Mouse (Mus musculus) 3T3-L1 (cell line): ENCODE results near the gene Ceacam20.

Source experiments
- DNase-seq: peaks from one replicate; pipeline ENCODE4 v3.0.0-alpha.2; 2015; ENCODE audit warnings: low read depth, low spot score

The Ceacam20 gene

DNA sequence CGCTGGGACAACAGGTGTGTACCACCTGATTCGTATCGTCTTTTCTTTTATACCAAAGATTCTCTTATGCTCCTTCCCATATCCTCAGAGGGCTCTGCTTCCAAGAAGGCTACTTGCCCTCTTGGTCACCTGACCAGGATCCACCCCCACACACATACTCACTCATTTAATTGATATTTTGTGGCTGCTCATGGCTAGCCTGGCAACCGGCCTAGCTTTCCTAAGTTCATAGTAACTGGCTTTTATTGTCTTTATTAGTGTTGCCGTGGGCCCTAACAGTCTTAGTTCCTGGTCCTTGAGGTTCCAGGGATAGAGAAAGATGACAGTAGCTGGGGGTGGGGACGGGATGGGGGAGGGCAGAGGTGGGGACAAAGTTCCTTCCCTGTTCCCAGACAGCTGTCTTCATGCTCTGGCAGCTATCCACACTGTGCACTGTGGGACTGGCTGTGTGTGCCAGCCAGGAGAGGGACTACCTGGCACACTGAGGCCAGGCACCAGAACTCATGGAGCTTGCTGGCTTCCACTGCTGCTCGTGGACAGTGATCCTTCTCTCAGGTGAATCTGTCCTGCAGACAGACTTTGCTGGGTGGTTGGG lies at the start of gene Ceacam20:
Gene Ceacam20, plus strand, starts transcription at position 428 of the 595 bp plus-strand sequence.
- DNase-seq: no peak

DNA sequence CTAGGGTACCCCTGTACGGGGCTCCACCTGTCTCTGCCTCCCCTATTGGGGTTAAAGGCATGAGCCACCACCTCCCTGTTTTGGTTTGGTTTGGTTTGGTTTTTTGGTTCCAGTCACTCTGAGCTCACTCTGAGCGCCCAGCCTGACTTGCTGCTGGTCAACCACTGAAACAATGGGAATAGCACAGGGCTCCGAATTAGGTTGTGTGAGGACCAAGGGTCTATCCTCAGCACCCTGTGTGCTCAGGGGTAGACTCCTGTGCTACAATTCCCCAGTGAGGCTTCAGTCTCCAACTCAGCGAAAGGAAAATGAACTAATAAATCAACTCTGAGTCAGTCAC lies 45.1 kb upstream of the Ceacam20 start:
- DNase-seq: no peak

DNA sequence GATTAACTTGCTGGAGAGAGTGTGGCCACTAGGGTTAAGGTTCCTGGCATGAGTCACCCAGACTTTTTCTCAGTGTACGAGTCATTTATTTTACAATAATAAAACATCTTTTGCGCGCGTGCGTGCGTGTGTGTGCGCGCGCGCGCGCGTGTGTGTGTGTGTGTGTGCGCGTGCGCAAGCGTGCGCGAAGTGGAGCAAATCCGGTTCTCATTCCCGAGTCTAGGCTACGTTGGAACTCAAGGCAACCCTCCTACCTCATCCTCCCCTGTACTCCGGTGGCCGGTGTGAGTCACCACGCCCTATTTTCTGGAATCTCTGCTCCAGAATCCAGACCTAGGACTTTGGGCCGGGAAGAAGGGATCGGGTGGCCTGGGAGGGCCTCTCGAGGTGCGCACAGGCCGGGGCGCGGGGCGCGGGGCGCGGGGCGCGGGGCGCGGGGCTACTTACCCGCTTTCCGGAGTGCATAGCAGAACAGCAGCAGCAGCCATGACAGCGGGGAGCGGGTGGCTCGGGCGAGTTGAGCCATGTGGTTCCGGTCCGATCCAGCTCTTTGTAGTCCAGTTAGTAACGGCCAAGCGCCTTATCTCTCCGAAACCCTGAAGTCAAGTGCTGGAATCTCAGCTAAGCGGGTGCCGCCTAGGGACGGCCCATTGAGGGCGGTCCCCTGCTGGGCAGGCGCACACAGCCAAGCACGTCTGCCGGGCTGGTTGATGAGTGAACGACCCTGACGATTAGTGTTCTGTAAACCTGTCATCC lies 44.5 kb upstream of the Ceacam20 start, which contains the start of gene Pvr:
Gene Pvr, minus strand, starts transcription at position 655 of the 756 bp plus-strand sequence.
- DNase-seq: peak; percentile 89

DNA sequence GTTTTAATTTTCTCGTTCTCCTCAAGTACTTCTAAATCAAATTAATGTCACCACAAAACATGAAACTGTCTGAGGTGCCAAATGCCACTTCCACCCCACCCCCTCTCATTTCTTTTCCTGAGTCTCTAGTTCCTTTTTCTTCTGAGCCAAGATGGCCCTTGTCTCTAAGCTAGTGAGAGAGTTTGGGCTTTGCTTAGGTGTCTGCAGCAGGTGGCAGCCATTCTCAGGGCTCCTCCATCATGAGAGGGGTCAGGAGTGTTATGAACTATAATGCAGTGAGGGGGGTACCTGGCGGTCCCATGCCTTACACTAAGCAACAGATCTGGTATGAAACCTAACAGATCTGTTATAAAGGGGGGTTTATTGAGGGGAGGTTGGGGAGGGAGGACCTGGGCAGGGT lies 41.9 kb upstream of the Ceacam20 start:
- no peak for DNase-seq

DNA sequence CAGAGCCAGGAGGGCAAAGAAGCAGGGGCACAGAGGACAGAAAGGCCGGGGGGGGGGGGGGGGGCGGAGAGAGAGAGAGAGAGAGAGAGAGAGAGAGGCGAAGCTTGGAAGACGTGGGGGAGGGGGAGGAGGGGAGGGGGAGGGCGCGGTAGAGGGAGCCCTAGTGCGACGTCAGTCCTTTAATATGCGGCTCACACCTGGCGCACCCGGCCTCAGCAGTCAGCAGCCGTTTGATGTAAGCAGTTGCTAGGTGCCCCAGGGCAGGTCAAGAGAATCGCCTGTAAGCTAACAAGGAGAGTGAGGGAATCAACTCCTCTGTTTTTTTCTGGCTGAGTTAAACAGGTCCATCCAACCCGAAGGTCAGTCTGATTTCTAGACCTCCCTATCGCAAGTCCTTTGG lies 41.4 kb upstream of the Ceacam20 start:
- DNase-seq: no peak

DNA sequence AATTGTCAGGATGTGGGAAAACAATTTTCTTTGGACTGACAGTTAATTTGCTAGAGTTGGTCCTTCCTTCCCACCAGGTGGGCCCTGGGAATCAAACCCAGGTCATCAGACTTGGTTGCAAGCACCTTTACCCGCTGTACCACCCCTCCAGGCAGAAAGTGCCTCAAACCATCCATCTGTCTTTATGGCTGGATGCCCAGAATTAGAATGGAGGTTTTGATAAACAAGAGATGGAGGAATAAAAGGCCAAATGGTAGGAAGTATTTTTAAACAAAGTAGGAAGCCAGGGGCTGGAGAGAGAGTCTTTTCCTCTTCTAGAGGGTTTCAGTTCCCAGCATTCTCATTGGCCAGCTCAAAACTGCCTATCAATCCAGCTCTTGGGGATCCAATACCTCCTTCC lies 39.8 kb upstream of the Ceacam20 start:
- no peak for DNase-seq

DNA sequence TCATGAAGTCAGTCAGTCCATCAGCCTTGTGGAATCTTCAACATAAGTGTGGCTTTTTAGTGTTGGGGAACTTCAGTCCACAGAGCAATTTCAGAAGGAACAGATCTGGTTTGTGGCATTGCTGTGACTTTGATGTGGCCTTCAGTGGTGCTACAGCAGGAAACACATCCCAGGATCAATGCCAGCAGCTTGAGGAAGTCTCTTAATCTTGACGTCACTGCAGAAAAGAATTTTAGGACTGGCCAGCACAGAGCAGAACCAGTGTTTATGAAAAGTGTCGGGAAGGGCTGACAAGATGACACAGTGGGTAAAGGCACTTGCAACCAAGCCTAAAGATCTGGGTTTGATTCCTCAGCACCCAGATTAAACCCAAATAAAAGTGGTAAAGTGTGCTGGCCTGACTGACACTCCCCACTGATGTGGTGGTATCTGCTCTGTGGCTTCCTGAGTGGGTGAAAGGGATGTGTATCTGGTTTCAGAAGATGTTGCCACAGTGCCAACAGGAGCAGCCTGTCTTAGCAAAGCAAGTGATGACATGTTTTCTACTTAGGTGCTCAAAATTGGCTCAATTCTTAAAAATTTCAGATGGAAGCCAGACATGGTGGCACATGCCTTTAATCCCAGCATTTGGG lies 38.2 kb upstream of the Ceacam20 start:
- peak; percentile 37 for DNase-seq

DNA sequence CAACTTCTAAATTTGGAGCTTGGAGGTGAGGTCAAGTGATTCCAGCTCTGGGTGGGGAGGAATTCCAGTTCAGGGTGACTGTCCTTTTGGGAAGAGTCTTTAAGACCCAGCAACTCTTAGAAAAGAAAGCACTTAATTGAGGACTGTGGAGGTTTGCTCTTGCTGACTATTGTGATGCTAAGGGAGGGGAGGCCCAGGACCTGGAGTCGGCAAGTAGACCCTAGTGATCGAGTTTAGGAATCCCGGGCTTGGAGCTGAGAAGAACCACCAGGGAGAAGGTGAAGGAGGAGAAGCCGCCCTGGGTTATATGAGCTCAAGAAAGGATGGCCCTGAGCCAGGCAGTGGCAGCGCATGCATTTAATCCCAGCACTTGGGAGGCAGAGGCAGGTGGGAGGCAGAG lies 36.7 kb upstream of the Ceacam20 start:
- DNase-seq: no peak

DNA sequence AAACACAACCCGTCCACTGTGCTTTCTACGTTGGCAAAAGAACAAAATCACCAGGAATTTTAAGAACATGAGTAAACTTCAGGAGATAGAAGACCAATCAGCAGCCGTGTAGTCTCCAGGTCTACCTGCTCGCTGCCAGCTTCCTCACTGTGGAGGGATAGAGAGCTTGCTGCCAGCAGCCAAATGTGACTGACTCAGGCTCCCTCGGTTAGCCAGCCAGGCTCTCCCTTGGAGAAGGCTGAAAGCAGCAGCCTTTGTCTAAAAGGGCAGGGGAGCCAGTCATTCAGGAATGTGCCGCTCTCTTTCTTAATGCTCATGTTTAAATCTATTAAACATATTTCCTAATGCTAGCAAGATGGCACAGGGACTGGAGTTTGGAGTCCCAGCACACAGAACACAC lies 34.7 kb upstream of the Ceacam20 start:
- peak; percentile 54 for DNase-seq

DNA sequence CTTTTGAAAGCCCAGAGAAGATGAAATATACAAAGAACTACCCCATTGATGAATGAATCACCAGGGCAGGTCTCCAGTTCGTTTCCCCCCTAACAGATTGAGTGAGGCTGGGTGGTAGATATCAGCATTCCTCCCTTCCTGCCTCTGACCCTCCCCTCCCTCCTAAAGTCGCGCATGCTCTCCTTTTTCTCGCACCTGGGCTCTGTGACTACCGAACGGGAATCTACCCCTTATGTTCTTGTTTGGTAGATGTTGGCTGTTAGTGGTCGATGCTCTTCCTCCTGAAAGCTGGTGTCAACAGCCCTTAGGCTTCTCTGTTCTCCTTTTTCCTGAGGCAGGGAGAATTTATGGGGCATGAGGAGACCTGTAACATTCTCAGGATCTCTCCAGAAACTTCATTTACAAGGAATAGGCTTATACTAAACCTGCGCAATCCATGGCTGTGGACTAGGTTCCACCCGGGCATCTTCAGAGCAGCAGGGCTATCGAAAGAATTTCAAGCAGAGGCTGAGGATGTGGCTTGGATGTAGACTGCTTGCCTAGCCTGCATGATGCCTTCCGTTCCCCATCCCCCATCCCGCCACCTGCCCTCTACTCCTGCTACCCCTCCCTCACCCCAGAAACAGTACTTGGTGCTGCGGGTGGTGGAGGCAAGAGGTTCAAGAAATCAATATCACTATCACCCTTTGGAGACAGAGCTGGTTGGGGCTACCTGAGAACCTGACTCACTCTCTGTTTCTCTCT lies 32.9 kb upstream of the Ceacam20 start:
- DNase-seq: no peak

DNA sequence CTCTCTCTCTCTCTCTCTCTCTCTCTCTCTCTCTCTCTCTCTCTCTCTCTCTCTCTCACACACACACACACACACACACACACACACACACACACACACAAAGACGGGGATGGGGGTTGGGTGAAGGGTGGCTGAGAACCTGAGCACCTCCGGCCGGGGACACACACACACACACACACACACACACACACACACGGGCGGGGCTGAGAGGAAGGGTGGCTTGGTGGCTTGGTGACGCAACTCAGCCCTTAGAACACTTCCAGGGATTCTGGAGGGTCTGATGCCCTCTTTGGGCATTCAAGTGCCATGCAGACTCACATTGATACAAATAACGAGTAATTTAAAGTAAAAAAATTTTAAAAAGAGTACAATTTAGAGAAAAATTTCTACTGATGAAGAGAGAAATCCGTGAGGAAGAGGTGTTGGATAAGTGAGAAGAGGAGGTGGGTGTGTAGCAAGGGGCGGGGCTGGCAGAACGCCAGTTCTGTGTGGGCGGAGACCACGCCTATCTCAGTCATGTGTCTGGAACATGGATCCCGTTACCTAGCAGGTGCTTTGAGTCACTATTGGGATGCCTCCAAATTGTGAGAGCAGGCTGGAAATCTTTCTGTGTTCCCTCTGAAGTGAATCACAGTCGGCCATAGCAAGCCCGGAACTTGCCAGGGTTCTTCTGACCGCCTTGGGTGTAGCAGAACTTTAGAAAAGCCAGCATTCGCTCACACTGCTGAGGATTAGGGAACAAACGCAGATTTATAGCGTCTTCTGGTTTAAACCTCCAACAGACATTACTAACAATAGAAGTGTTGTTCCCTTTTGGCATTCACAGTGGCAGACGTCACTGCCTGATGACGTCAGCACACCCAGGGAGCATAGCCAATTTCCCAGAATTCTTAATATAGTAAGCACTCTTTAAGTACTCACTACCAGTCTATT lies 32.1 kb upstream of the Ceacam20 start:
- peak; percentile 76 for DNase-seq

DNA sequence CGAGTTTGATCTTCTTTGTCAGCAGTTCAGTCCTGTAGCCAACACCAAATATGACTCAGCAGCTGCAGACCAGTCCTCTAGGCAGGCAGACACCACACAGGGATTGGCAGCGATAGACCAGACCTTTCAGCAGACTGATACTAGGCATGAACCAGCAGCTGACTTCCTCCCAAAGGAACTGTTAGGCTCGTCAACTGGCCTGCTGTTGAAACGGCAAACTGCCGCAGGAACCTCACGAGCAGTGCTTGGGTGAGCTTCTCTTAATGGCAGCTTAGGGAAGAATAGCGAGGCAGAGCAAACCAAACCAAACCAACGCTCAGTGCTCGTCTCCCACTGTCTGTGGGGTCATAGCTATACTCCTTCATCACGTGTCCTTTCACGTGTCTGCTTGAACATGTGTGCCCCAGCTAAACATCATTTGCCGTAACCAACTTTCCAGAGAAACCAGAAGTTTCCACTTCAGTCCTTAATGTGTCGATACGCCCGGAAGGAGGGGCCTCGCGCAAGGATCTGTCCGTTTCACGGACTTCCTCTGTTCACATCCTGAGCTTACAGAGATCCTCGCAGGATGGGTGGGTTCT lies 30.0 kb upstream of the Ceacam20 start:
- DNase-seq: peak; percentile 56

DNA sequence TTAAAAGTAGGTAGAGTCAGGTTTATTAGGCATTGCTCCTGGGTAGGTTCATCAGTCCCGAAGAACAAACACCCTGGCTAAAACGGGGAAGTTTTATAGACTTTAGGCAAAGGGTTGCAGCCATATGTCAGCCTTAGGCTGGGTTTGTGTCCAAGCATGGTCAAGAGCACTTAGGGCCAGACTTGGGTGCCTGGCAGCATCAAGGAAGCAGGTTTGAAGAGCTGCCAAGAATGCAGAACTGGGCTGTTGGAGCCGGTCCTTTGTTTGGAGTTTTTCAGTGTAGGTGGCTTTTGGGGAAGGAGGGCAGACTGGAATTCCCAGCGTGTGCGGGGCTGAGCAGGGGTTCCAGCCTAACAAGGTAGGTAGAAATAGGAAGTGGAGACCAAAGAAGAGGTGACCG lies 29.3 kb upstream of the Ceacam20 start:
- DNase-seq: no peak

DNA sequence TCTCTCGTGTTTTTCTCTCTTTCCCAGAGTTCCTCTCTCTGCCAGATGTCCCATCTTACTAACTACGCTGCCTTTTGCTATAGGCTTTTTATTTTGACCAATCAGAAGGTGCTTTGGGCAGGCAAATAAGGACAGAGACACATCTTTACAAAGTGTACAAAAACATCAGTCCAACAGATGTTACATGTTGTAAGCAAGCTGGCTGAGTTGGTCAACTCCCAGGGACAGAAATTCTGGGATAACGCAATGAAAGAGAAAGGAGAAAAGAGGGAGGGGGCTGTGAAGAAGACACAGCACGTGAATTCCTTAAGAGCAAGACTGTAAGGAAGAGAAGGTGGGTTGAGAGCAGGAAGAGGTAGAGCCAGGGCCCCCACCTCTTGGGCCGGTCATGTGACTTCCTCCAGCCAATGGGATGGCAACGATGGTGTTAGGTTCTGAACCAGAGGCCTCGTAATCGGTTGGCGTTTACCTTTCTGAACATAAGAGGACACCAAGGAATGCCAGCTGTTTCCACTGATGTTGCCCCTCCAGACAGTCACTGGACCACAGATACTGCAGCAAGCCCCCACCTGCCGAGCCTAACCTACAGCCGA lies 27.9 kb upstream of the Ceacam20 start:
- DNase-seq: no peak

DNA sequence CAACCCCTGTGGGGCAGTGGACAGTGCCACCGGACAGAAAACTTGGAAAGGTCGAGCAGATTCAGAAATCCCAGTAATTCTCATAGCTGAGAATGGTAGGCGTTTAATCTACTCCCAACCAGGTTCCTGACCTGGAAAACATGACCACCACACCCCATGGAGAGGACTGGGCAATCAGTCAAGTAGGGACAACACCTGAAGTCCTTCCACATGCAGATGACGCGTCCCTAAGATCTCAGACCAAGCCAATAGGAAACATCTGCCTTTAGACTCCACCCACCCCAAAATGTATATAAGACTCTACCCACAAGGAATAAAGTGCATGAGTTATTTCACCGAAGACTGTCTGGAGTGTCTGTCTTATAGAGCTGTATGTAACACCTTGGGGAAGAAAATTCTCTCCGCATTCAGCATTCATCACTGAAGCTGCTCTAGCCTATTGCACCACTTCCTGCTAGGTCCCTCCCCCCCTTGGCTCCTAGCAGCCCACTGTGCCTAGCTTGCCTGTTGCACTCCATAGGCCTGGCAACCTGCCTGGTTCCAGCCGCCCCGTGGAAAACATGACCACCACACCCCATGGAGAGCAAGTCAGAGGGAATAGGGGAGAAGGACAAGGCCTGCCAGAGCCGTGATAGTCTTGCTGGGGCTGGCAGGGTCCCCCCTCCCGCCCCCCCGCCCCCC lies 25.5 kb upstream of the Ceacam20 start:
- DNase-seq: no peak

DNA sequence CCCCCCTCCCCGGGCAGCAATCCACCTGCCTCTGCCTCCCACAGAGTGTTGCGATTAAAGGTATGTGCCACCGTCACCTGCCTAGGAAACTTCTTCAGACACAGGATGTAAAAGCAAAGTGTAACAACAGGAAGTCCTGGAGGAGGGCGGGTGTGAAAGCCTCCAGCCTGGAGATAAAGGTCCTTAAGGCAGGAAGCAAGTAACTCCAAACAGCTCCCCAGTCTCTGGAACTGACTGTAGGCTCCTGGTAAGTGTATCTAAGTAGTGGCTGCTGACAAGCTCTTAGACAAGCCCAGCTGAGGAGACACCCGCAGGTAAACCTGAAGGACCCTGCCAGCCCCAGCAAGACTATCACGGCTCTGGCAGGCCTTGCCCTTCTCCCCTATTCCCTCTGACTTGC lies 25.0 kb upstream of the Ceacam20 start:
- no peak for DNase-seq

DNA sequence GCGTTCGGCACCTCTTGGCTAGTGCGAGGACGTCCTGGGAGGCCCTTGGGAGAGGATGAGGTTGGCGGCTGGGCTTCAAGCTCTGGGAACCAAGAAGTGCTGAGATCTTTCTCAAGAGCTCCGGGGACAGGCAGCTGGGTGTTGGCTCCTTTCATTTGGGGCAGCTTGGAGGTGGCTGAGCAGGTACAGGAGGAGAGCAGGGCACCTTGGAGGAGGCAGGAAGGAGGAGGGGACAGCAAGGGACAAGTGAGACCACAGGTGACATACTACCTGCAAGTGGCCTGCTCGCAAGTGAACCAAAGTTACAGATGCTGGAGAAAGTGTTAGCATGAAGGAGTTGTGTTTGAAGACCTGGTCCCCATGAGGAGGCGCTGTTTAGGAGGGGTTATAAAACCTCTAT lies 20.5 kb upstream of the Ceacam20 start:
- no peak for DNase-seq

DNA sequence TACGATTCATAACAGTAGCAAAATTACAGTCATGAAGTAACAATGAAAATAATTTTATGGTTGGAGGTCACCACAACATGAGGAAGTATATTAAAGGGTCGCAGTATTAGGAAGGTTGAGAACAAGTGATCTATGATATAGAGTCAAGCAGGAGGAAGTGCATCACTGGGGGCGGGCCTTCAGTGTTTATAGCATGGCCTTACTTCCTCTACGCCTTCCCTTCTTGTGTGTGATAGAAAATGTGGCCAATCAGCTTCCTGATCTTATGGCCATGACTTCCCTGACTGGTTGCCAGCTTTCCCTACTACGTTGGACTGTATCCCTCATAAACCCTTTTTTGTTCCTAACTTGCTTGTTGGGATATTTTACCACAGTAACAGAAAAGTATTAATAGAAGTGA lies 20.0 kb upstream of the Ceacam20 start:
- DNase-seq: no peak

DNA sequence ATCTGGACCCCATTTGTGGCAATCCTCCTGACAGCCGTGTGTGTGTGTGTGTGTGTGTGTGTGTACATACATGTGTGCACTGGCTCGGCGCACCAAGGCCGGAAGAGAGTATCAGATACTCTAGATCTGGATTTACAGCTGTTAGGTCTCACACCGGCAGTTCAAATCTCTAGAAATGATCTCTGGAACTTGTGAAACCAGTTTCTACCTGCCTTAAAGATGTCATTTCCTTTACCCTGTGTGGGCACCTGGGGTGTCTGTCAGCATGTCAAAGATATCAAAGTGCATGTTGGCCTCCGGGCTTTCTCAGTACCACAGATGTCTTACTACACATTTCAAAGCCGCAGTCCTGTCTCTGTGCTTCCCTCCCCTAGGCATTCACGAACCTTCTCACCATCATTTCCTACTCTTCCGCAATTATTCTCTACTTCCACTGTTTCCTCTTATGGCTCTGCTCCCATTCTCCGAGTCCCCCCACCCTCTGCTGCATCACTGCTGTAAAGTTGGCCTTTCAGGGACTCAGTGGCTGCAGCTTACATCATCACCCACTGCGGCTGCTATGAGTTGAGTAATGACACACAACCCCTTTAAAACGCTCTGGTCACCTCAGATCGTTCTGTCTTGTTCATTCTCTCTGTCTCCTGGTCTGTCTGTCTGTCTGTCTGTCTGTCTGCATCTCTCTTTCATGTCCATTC lies 19.2 kb upstream of the Ceacam20 start:
- no peak for DNase-seq
